Mouse (Mus musculus): Measurements from ENCODE around the gene Gapvd1.

DNA sequence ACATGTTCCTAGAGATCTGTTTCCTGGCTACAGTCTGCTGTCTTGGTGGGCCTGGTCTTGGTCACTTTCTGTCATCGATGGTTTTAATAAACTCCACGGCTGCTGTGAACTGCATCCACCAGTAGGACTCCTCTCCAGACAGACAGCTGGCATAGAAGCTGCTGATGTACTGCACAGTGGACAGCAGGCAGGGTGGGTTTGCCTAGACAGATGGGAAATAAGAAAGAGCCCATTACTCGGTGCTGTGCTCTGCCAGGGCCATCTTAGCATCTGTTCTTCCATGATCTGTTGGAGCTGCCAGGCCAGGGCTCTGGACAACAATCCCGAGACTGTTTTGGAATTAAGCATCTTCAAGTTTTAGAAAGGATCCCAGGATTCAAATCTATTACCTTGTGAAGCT is 77.1 kb downstream of the Gapvd1 start:
- TF ChIP-seq USF1 (IDR thresholded peaks at IDR 0.05; ENCODE audit: low read depth): no peak
- TF ChIP-seq POLR2A (IDR thresholded peaks at IDR 0.05; ENCODE audit: insufficient read length, low read depth): no peak
- TF ChIP-seq MYOG (IDR thresholded peaks at IDR 0.05; ENCODE audit: control insufficient read depth in 1 of 3, insufficient read depth in 1 of 3, insufficient read length in 2 of 3, low read depth in 2 of 3): no peak
- TF ChIP-seq TCF12 (IDR thresholded peaks at IDR 0.05; ENCODE audit: insufficient read depth, poor library complexity, severe bottlenecking): no peak
- TF ChIP-seq POLR2AphosphoS2 (IDR thresholded peaks at IDR 0.05; ENCODE audit: insufficient read length, low read depth): no peak
- no peak for TF ChIP-seq MYOD1 (IDR thresholded peaks at IDR 0.05; ENCODE audit: control insufficient read depth in 1 of 3, insufficient read length in 2 of 3, low read depth in 2 of 3)
- no peak for TF ChIP-seq MAX (IDR thresholded peaks at IDR 0.05; ENCODE audit: low read depth)

Data from myocyte (in vitro differentiated cells).